9 mouse cellular contexts compared by ENCODE assay signal in genomic region chr5:140750925-140751324, GRCm38 (mm10). TPM values are rescaled to one million over a fixed set of nuclear protein-coding genes. Genes with fewer than 3 reads are reported as not detected.
DNase-seq lines count a peak whose midpoint lies in the region; ATAC-seq and TF ChIP-seq lines count a peak whose summit lies in the region.
"Had no signal": no experiment of that assay in that cellular context is flagged by ENCODE, and none has a peak within 500 bp of the region (broad histone marks: within the 10 kb centered on the region; RNA-seq: fewer than 3 reads in every experiment).

No protein-coding gene starts in this region.

- no peaks in the 10 kb centered on the region for H3K27me3 ChIP-seq in cerebellum, adult 2 months (ENCODE audit: control insufficient read depth, insufficient read depth, low read length)
- peaks cover 6% of the 10 kb centered on the region; the same call in 1 of the 2 replicates for H3K27me3 ChIP-seq in E14TG2a.4 (ENCODE audit: insufficient read depth, low read length)
- no peaks in the 10 kb centered on the region for H3K27me3 ChIP-seq in heart, embryonic 11.5 days (ENCODE audit: control insufficient read depth, insufficient read depth, low read length)
- H3K27me3 ChIP-seq: limb, embryonic 13.5 days had no signal

- H3K4me2 ChIP-seq in heart, embryonic 11.5 days, result no peak overlapping the region
- H3K4me2 ChIP-seq: limb, embryonic 13.5 days had no signal

- peak; percentile 45; the same call in 1 of the 2 replicates for TF ChIP-seq CTCF in cerebellum, adult 2 months (IDR thresholded peaks at IDR 0.05; ENCODE audit: borderline replicate concordance, insufficient read depth, low read depth, low read length)
- TF ChIP-seq CTCF in layer of hippocampus, adult 2 months (conservative IDR thresholded peaks at IDR 0.05), result peak; percentile 80
- peak; percentile 89 for TF ChIP-seq CTCF in E14TG2a.4 (conservative IDR thresholded peaks at IDR 0.05; ENCODE audit: low read length)

- DNase-seq in cerebellum, adult 2 months, result no peak
- no peak for DNase-seq in cerebellum, adult 11-12 months
- DNase-seq in layer of hippocampus, adult 2 months (ENCODE audit: low spot score in 2 of 2), result peak in 1 of 2 experiments; percentile 55
- DNase-seq in layer of hippocampus, postnatal 36 days, result no peak
- DNase-seq in lung, postnatal 14 days, result peak; percentile 55
- DNase-seq in frontal cortex, postnatal 10 days (ENCODE audit: low spot score in 2 of 2), result no peak

- peaks cover 9% of the 10 kb centered on the region for H3K9me3 ChIP-seq in E14TG2a.4 (ENCODE audit: low read length)
- H3K9me3 ChIP-seq in heart, embryonic 11.5 days (replicated peaks; ENCODE audit: control insufficient read depth, low read length), result no peaks in the 10 kb centered on the region

- no peak overlapping the region for H3K9ac ChIP-seq in heart, embryonic 11.5 days (ENCODE audit: low read depth, low read length)
- H3K9ac ChIP-seq: limb, embryonic 13.5 days had no signal

- peaks cover 3% of the 10 kb centered on the region; the same call in 1 of the 2 replicates for H3K36me3 ChIP-seq in E14TG2a.4 (ENCODE audit: insufficient read depth, low read length)
- no peaks in the 10 kb centered on the region for H3K36me3 ChIP-seq in heart, embryonic 11.5 days (ENCODE audit: control insufficient read depth, insufficient read depth, low read length)

- H3K4me1 ChIP-seq in cerebellum, adult 2 months (ENCODE audit: control insufficient read depth, insufficient read depth, low read length), result no peaks in the 10 kb centered on the region
- H3K4me1 ChIP-seq in E14TG2a.4 (replicated peaks; ENCODE audit: low read depth, low read length), result peaks cover 22% of the 10 kb centered on the region
- 0 out of 2 replicates have a peak, but pooled peaks cover 3% of the 10 kb centered on the region for H3K4me1 ChIP-seq in heart, embryonic 11.5 days (ENCODE audit: control insufficient read depth, insufficient read depth, low read length)

- no peak for ATAC-seq in heart, embryonic 11.5 days (replicated peaks; ENCODE audit: insufficient number of reproducible peaks, low FRiP score, low TSS enrichment)

- H3K4me3 ChIP-seq in cerebellum, adult 2 months (replicated peaks; ENCODE audit: insufficient read depth, low read depth, low read length), result no peak overlapping the region
- no peak overlapping the region for H3K4me3 ChIP-seq in layer of hippocampus, adult 2 months
- H3K4me3 ChIP-seq in E14TG2a.4 (replicated peaks; ENCODE audit: low read length), result no peak overlapping the region
- H3K4me3 ChIP-seq in heart, embryonic 11.5 days (ENCODE audit: low read depth, low read length), result no peak overlapping the region
- H3K4me3 ChIP-seq: limb, embryonic 13.5 days had no signal

- no peak overlapping the region for H3K27ac ChIP-seq in cerebellum, adult 2 months (ENCODE audit: insufficient read depth, low read length)
- no peak overlapping the region for H3K27ac ChIP-seq in layer of hippocampus, adult 2 months
- no peak overlapping the region for H3K27ac ChIP-seq in heart, embryonic 11.5 days (ENCODE audit: low read depth, low read length)
- H3K27ac ChIP-seq: limb, embryonic 13.5 days had no signal

- 3% methylated on average over 1 of the region's 2 CpGs for WGBS in cerebellum, adult 2 months
- 5% methylated on average over 1 of the region's 2 CpGs for WGBS in heart, embryonic 11.5 days (ENCODE audit: insufficient replicate concordance)

- no peak for TF ChIP-seq POLR2A in cerebellum, adult 2 months (IDR thresholded peaks at IDR 0.05; ENCODE audit: borderline replicate concordance, insufficient read depth, low read length)

RNA-seq across cellular contexts. Expression of gene Amz1, which starts 27.0 kb away (rescaled TPM):
- polyA plus RNA-seq in cerebellum, adult 2 months (2012; rRNA removed), result 4.6 TPM in 2 replicates
- total RNA-seq in layer of hippocampus, adult 2 months (2021), result 10 to 100 TPM; 13.8 to 13.9 TPM
- total RNA-seq in layer of hippocampus, postnatal 36 days (2021), result 10 to 100 TPM; 12.1 to 13.0 TPM
- polyA plus RNA-seq in heart, embryonic 11.5 days (2014; fragmentation: Nextera tagmentation; extraction: Ambion mirVana), result 0.21 and 0.69 TPM in 2 replicates

RNA-seq across cellular contexts. Expression of gene Brat1, which starts 46.1 kb away (rescaled TPM):
- 23.8 and 24.1 TPM in 2 replicates for polyA plus RNA-seq in cerebellum, adult 2 months (2012; rRNA removed)
- 10 to 100 TPM; 20.2 to 21.1 TPM for total RNA-seq in layer of hippocampus, adult 2 months (2021)
- total RNA-seq in layer of hippocampus, postnatal 36 days (2021), result 10 to 100 TPM; 19.5 to 21.0 TPM
- 9.0 and 9.8 TPM in 2 replicates for polyA plus RNA-seq in heart, embryonic 11.5 days (2014; fragmentation: Nextera tagmentation; extraction: Ambion mirVana)

RNA-seq across cellular contexts. Expression of gene Iqce, which starts 48.7 kb away (rescaled TPM):
- 33.7 and 40.1 TPM in 2 replicates for polyA plus RNA-seq in cerebellum, adult 2 months (2012; rRNA removed)
- total RNA-seq in layer of hippocampus, adult 2 months (2021), result 10 to 100 TPM; 46.2 to 57.9 TPM
- 10 to 100 TPM; 48.7 to 66.2 TPM for total RNA-seq in layer of hippocampus, postnatal 36 days (2021)
- 8.1 and 10.7 TPM in 2 replicates for polyA plus RNA-seq in heart, embryonic 11.5 days (2014; fragmentation: Nextera tagmentation; extraction: Ambion mirVana)
